Mouse (Mus musculus) MEL-GATA-1-ER (cell line): Measurements from ENCODE around the gene Lpcat4.
A peak's percentile ranks its signal among the peaks of the same experiment; 100 is the strongest.

Experiments used
- DNase-seq: peaks from one replicate; pipeline ENCODE4 v3.0.0-alpha.2; 2012; ENCODE audit warnings: low read depth; ENCODE audit errors: extremely low read depth

The Lpcat4 gene

GRCm38 (mm10) chr2:112239212-112239934, at the start of gene Lpcat4:
Gene Lpcat4 (plus strand): TSS chr2:112239468.
- peak; percentile 46 for DNase-seq

- DNase-seq: peak; percentile 43
Observed at GRCm38 (mm10) chr2:112196859-112197258, 42.4 kb upstream of the Lpcat4 start.

- DNase-seq: no peak
Observed at GRCm38 (mm10) chr2:112203056-112203455, 36.2 kb upstream of the Lpcat4 start.

- DNase-seq: no peak
Observed at GRCm38 (mm10) chr2:112210142-112210541, 29.1 kb upstream of the Lpcat4 start.

- no peak for DNase-seq
Observed at GRCm38 (mm10) chr2:112210699-112211098, 28.6 kb upstream of the Lpcat4 start.

GRCm38 (mm10) chr2:112215977-112216376, 23.3 kb upstream of the Lpcat4 start:
- no peak for DNase-seq

- no peak for DNase-seq
Observed at GRCm38 (mm10) chr2:112217614-112218013, 21.7 kb upstream of the Lpcat4 start.

- DNase-seq: no peak
Observed at GRCm38 (mm10) chr2:112220880-112221279, 18.4 kb upstream of the Lpcat4 start.

GRCm38 (mm10) chr2:112222607-112223006, 16.7 kb upstream of the Lpcat4 start:
- DNase-seq: no peak

- DNase-seq: no peak
Observed at GRCm38 (mm10) chr2:112224356-112224755, 14.9 kb upstream of the Lpcat4 start.

- no peak for DNase-seq
Observed at GRCm38 (mm10) chr2:112232623-112233022, 6.6 kb upstream of the Lpcat4 start.

- no peak for DNase-seq
Observed at GRCm38 (mm10) chr2:112236620-112237019, 2.6 kb upstream of the Lpcat4 start.

GRCm38 (mm10) chr2:112238006-112238405, 1.3 kb upstream of the Lpcat4 start:
- no peak for DNase-seq

- no peak for DNase-seq
Observed at GRCm38 (mm10) chr2:112239935-112240721, 860 bp downstream of the Lpcat4 start.

GRCm38 (mm10) chr2:112241787-112242186, 2.5 kb downstream of the Lpcat4 start:
- DNase-seq: no peak

- no peak for DNase-seq
Observed at GRCm38 (mm10) chr2:112245307-112245706, 6.0 kb downstream of the Lpcat4 start.

- no peak for DNase-seq
Observed at GRCm38 (mm10) chr2:112246193-112246592, 6.9 kb downstream of the Lpcat4 start.

- no peak for DNase-seq
Observed at GRCm38 (mm10) chr2:112247323-112247722, 8.1 kb downstream of the Lpcat4 start.

- no peak for DNase-seq
Observed at GRCm38 (mm10) chr2:112249780-112250453, 10.6 kb downstream of the Lpcat4 start.

- DNase-seq: no peak
Observed at GRCm38 (mm10) chr2:112254675-112255515, 15.6 kb downstream of the Lpcat4 start.
